Mouse (Mus musculus) MEL (cell line): Measurements from ENCODE around the gene Tmem161a. TPM values are rescaled to one million over a fixed set of nuclear protein-coding genes. Genes with fewer than 3 reads are reported as not detected.

Source experiments
- DNase-seq: peaks from one replicate; pipeline ENCODE4 v3.0.0; 2011; ENCODE audit warnings: low read depth, low spot score
- H3K27ac ChIP-seq: 2 replicates; pipeline ENCODE4 v1.5.1; 2012; ENCODE audit warnings: low read depth, mild to moderate bottlenecking, control low read depth, low read length, moderate library complexity; ENCODE audit not compliant: control insufficient read depth
- H3K27me3 ChIP-seq, 2 experiments: fragments of 150-350 bp in 1 of 2; sonication (generic) in 1 of 2; 2 replicates each; pipeline ENCODE4 v1.6.1; 2012; ENCODE audit warnings: low read length in 2 of 2, mild to moderate bottlenecking in 2 of 2, improper control_type of control experiment in 1 of 2, moderate library complexity in 1 of 2; ENCODE audit not compliant: insufficient read depth in 2 of 2, control insufficient read depth in 1 of 2
- H3K36me3 ChIP-seq, 2 experiments: 2 replicates each; pipeline ENCODE4 v1.6.1; 2012 to 2014; ENCODE audit warnings: low read length in 2 of 2, improper control_type of control experiment in 1 of 2, inconsistent platforms in 1 of 2, mild to moderate bottlenecking in 1 of 2; ENCODE audit not compliant: insufficient read depth in 2 of 2, control insufficient read depth in 1 of 2
- H3K4me1 ChIP-seq, 2 experiments: fragments of 150-350 bp in 1 of 2; sonication (generic) in 1 of 2; 2 replicates each; pipeline ENCODE4 v1.6.1; 2012; ENCODE audit warnings: low read length in 2 of 2, improper control_type of control experiment in 1 of 2, mild to moderate bottlenecking in 1 of 2; ENCODE audit not compliant: insufficient read depth in 2 of 2, control insufficient read depth in 1 of 2
- H3K4me3 ChIP-seq, 2 experiments: fragments of 150-350 bp in 1 of 2; sonication (generic) in 1 of 2; 2 replicates each; pipeline ENCODE4 v1.5.1; 2012; ENCODE audit warnings: low read depth in 2 of 2, low read length in 2 of 2, mild to moderate bottlenecking in 2 of 2, moderate library complexity in 2 of 2, control low read depth in 1 of 2, improper control_type of control experiment in 1 of 2; ENCODE audit not compliant: control insufficient read depth in 1 of 2, insufficient read depth in 1 of 2
- H3K79me2 ChIP-seq: 2 replicates; pipeline ENCODE4 v1.6.1; 2012; ENCODE audit warnings: mild to moderate bottlenecking, low read length, moderate library complexity; ENCODE audit not compliant: control insufficient read depth, poor library complexity, insufficient read depth
- H3K9ac ChIP-seq: 2 replicates; pipeline ENCODE4 v1.6.1; 2012; ENCODE audit warnings: low read depth, mild to moderate bottlenecking, control low read depth, low read length, moderate library complexity; ENCODE audit not compliant: control insufficient read depth, poor library complexity, severe bottlenecking
- H3K9me3 ChIP-seq: fragments of 150-350 bp; sonication (generic); replicated peaks from 2 replicates; pipeline ENCODE4 v1.6.1; 2012; ENCODE audit warnings: mild to moderate bottlenecking, low read length, improper control_type of control experiment, moderate library complexity; ENCODE audit not compliant: insufficient read depth
- BHLHE40 ChIP-seq: IDR thresholded peaks from 2 replicates; pipeline ENCODE4 v1.6.1; 2012; ENCODE audit warnings: low read depth, mild to moderate bottlenecking, inconsistent platforms, low read length, improper control_type of control experiment, borderline replicate concordance
- CHD2 ChIP-seq: IDR thresholded peaks from 2 replicates; pipeline ENCODE4 v1.6.1; 2011; ENCODE audit warnings: low read length, improper control_type of control experiment
- CTCF ChIP-seq, 3 experiments: IDR thresholded peaks in 2 of 3; conservative IDR thresholded peaks in 1 of 3; 2 replicates each; pipeline ENCODE4 v1.5.1; 2011 to 2012; ENCODE audit warnings: low read length in 3 of 3, low read depth in 2 of 3, mild to moderate bottlenecking in 2 of 3, improper control_type of control experiment in 1 of 3, inconsistent platforms in 1 of 3, mixed read lengths in 1 of 3, moderate library complexity in 1 of 3; ENCODE audit not compliant: control insufficient read depth in 1 of 3, insufficient read depth in 1 of 3, poor library complexity in 1 of 3, severe bottlenecking in 1 of 3
- E2F4 ChIP-seq: IDR thresholded peaks from 2 replicates; pipeline ENCODE4 v1.6.1; 2011; ENCODE audit warnings: low read depth, low read length, improper control_type of control experiment, borderline replicate concordance
- GATA1 ChIP-seq: IDR thresholded peaks from 2 replicates; pipeline ENCODE4 v1.6.1; 2011; ENCODE audit warnings: low read depth, low read length, improper control_type of control experiment
- HCFC1 ChIP-seq: IDR thresholded peaks from 2 replicates; pipeline ENCODE4 v1.6.1; 2012; ENCODE audit warnings: low read depth, mild to moderate bottlenecking, inconsistent platforms, low read length, improper control_type of control experiment, moderate library complexity
- JUND ChIP-seq: IDR thresholded peaks from 2 replicates; pipeline ENCODE4 v1.6.1; 2011; ENCODE audit warnings: low read depth, mild to moderate bottlenecking, improper control_type of control experiment, low read length
- MAFK ChIP-seq: IDR thresholded peaks from 2 replicates; pipeline ENCODE4 v1.6.1; 2011; ENCODE audit warnings: low read depth, mild to moderate bottlenecking, low read length, improper control_type of control experiment, borderline replicate concordance
- MEF2A ChIP-seq: IDR thresholded peaks from 2 replicates; pipeline ENCODE4 v1.6.1; 2014; ENCODE audit warnings: low read depth, mild to moderate bottlenecking, inconsistent platforms, low read length, improper control_type of control experiment; ENCODE audit not compliant: poor library complexity, insufficient replicate concordance, severe bottlenecking; ENCODE audit errors: extremely low read depth
- NELFE ChIP-seq: IDR thresholded peaks from 2 replicates; pipeline ENCODE4 v1.6.1; 2011; ENCODE audit warnings: low read depth, low read length, improper control_type of control experiment
- NRF1 ChIP-seq: IDR thresholded peaks from 2 replicates; pipeline ENCODE4 v1.6.1; 2014; ENCODE audit warnings: low read depth, mild to moderate bottlenecking, inconsistent platforms, low read length, improper control_type of control experiment, moderate library complexity; ENCODE audit not compliant: poor library complexity, insufficient read depth, severe bottlenecking
- POLR2AphosphoS2 ChIP-seq: IDR thresholded peaks from 2 replicates; pipeline ENCODE4 v1.6.1; 2011; ENCODE audit warnings: low read length, improper control_type of control experiment
- POLR2AphosphoS5 ChIP-seq: IDR thresholded peaks from 2 replicates; pipeline ENCODE4 v1.6.1; 2012; ENCODE audit warnings: low read depth, borderline replicate concordance, mild to moderate bottlenecking, inconsistent platforms, low read length, moderate library complexity, mixed read lengths
- RAD21 ChIP-seq: IDR thresholded peaks from 2 replicates; pipeline ENCODE4 v1.6.1; 2011; ENCODE audit warnings: mild to moderate bottlenecking, low read depth, low read length, improper control_type of control experiment
- RCOR1 ChIP-seq: IDR thresholded peaks from 2 replicates; pipeline ENCODE4 v1.6.1; 2012; ENCODE audit warnings: low read depth, mild to moderate bottlenecking, inconsistent platforms, low read length, improper control_type of control experiment
- SIN3A ChIP-seq: IDR thresholded peaks from 2 replicates; pipeline ENCODE4 v1.6.1; 2012; ENCODE audit warnings: low read length, improper control_type of control experiment, inconsistent platforms
- SMC3 ChIP-seq: IDR thresholded peaks from 2 replicates; pipeline ENCODE4 v1.6.1; 2011; ENCODE audit warnings: low read depth, low read length, improper control_type of control experiment
- TCF12 ChIP-seq: IDR thresholded peaks from 2 replicates; pipeline ENCODE4 v1.6.1; 2014; ENCODE audit warnings: low read depth, mild to moderate bottlenecking, inconsistent platforms, low read length, improper control_type of control experiment, moderate library complexity
- UBTF ChIP-seq: IDR thresholded peaks from 2 replicates; pipeline ENCODE4 v1.6.1; 2012; ENCODE audit warnings: low read depth, mild to moderate bottlenecking, inconsistent platforms, low read length, improper control_type of control experiment, moderate library complexity, borderline replicate concordance; ENCODE audit not compliant: insufficient read depth
- USF1 ChIP-seq: IDR thresholded peaks from 2 replicates; pipeline ENCODE4 v1.6.1; 2014; ENCODE audit warnings: low read depth, mild to moderate bottlenecking, inconsistent platforms, low read length, improper control_type of control experiment, moderate library complexity
- ZMIZ1 ChIP-seq: IDR thresholded peaks from 2 replicates; pipeline ENCODE4 v1.6.1; 2012; ENCODE audit warnings: low read depth, mild to moderate bottlenecking, inconsistent platforms, low read length, improper control_type of control experiment, moderate library complexity
- ZNF384 ChIP-seq: IDR thresholded peaks from 2 replicates; pipeline ENCODE4 v1.6.1; 2012; ENCODE audit warnings: low read depth, mild to moderate bottlenecking, inconsistent platforms, low read length, improper control_type of control experiment
- polyA plus RNA-seq, 2 experiments: library from polyadenylated mRNA; stranded (reverse) in 1 of 2; unstranded in 1 of 2; fragments of >175 nt in 1 of 2; fragments of >200 nt in 1 of 2; gene quantifications; 2 replicates each; pipeline versions ENCODE4 v1.2.1 to v1.2.4; 2012; ENCODE audit warnings: low replicate concordance in 2 of 2, low read depth in 1 of 2; ENCODE audit not compliant: insufficient read length in 2 of 2, insufficient read depth in 1 of 2, missing spikeins in 1 of 2
- total RNA-seq: library from RNA; depleted of rRNA; stranded (reverse); fragments of 300-350 nt; gene quantifications from 2 replicates; pipeline ENCODE4 v1.2.3, GENCODE M21; 2012

Gene Tmem161a
- total and polyA plus RNA-seq, 3 experiments = 50.7 to 51.4 TPM; not detected in 1

DNA sequence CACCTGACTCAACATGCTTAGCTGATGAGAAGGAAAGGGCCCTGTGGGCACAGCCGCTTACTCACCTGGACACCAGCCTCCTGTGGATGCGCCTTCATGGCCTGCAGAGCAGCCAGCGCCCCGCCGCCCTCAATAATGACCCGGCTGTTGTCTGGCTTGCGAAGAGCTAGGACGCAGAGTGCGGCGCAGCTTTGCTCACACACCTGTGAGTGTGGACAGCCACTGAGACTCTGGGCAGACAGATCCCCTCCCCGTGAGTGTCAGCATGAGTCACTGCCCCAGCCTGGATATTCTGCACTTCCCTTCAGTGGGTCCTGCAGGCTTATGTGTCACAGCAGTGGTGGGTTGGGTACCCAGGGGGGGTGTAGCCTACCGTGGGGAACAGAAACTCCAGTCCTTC lies 49.9 kb downstream of the Tmem161a start:
- no peaks in the 10 kb centered on the region for H3K79me2 ChIP-seq
- no peaks in the 10 kb centered on the region for H3K27me3 ChIP-seq
- H3K9ac ChIP-seq = no peak overlapping the region
- DNase-seq = no peak
- H3K9me3 ChIP-seq = no peaks in the 10 kb centered on the region
- peaks cover 0 to 2% of the 10 kb centered on the region in 2 experiments; a peak in 1 of 4 replicates for H3K36me3 ChIP-seq
- H3K4me3 ChIP-seq = no peak overlapping the region
- TF ChIP-seq RCOR1 = no peak
- TF ChIP-seq HCFC1 = no peak
- no peak for TF ChIP-seq SIN3A
- no peak for TF ChIP-seq USF1
- no peak for TF ChIP-seq TCF12
- no peak for TF ChIP-seq BHLHE40
- no peak for TF ChIP-seq GATA1
- TF ChIP-seq NRF1 = no peak
- no peak for TF ChIP-seq MEF2A
- no peak for TF ChIP-seq ZMIZ1
- TF ChIP-seq E2F4 = no peak
- TF ChIP-seq NELFE = no peak
- TF ChIP-seq MAFK = no peak
- TF ChIP-seq JUND = no peak
- H3K27ac ChIP-seq = no peak overlapping the region
- no peaks in the 10 kb centered on the region for H3K4me1 ChIP-seq

DNA sequence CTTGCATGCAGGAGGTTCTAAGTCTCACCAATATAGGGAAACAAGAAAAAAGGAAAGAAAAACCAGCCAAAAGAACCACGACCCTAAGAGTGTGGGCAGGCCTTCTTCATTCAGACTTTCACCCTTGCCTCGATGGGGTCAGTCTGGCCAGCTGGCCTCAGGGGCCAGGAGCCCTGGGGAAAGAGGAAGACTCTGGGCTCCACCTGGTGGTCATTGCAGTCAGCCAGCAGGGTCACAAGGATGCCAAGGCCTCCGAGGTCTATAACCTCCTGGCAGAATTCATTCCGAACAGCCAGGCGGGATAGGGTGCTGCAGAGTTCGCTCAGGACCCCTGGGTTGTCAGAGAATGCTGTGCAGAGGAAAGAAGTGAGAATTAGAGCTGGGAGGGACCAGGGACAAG lies 51.2 kb downstream of the Tmem161a start:
- no peak for TF ChIP-seq MEF2A
- TF ChIP-seq POLR2AphosphoS2 = no peak
- TF ChIP-seq POLR2AphosphoS5 = no peak
- no peak for TF ChIP-seq SIN3A
- TF ChIP-seq CTCF (IDR thresholded peaks at IDR 0.05 in 2 of 3, conservative IDR thresholded peaks at IDR 0.05 in 1 of 3; ENCODE audit: control insufficient read depth in 1 of 3, insufficient read depth in 1 of 3, low read depth in 2 of 3, low read length in 3 of 3, poor library complexity in 1 of 3, severe bottlenecking in 1 of 3) = peak; percentile 27 to 52 (median 42); a peak in 5 of 6 replicates
- TF ChIP-seq ZMIZ1 = no peak
- peak; percentile 41 for TF ChIP-seq SMC3
- TF ChIP-seq ZNF384 = no peak
- TF ChIP-seq TCF12 = no peak
- no peak for TF ChIP-seq UBTF
- no peak for TF ChIP-seq JUND
- peak; percentile 19 for TF ChIP-seq RAD21
- TF ChIP-seq CHD2 = no peak
- no peak for TF ChIP-seq USF1
- no peak overlapping the region for H3K4me3 ChIP-seq
- no peaks in the 10 kb centered on the region for H3K9me3 ChIP-seq
- peaks cover 0 to 2% of the 10 kb centered on the region in 2 experiments; a peak in 1 of 4 replicates for H3K36me3 ChIP-seq
- no peaks in the 10 kb centered on the region for H3K27me3 ChIP-seq
- no peak for DNase-seq
- no peak overlapping the region for H3K9ac ChIP-seq
- no peak overlapping the region for H3K27ac ChIP-seq
- H3K79me2 ChIP-seq = no peaks in the 10 kb centered on the region
- H3K4me1 ChIP-seq = no peaks in the 10 kb centered on the region
